Mouse (Mus musculus) liver, adult 2 months (tissue): ENCODE measurements at regions not wholly inside any gene's neighbourhood (a gene's known extent, or its start where the extent isn't known, plus 50 kb on each side); places are given as distances from the start of the nearest gene placed in this dataset.

Experiments
- CTCF ChIP-seq: fragments of 200-500 bp; IDR thresholded peaks from 2 replicates; pipeline ENCODE4 v1.5.1; 2011; ENCODE audit warnings: low read depth, low read length, control low read depth
- POLR2A ChIP-seq: fragments of 200-500 bp; IDR thresholded peaks from 2 replicates; pipeline ENCODE4 v1.6.1; 2011; ENCODE audit warnings: low read length, control low read depth; ENCODE audit not compliant: insufficient read depth; ENCODE audit errors: extremely low read depth

- TF ChIP-seq CTCF (no peak), POLR2A (no peak)
These were observed 179.0 kb upstream of the Nbea start for GRCm38 (mm10) chr3:56362543-56362942.
